Mouse (Mus musculus): ENCODE data around the gene Tmem255b. TPM values are rescaled to one million over a fixed set of nuclear protein-coding genes. Genes with fewer than 3 reads are reported as not detected.

Gene Tmem255b
- polyA plus RNA-seq, 1 experiment from 2014 or later = not detected

- no peak overlapping the region for H3K27ac ChIP-seq (ENCODE audit: low read depth)
- ATAC-seq (no peak), DNase-seq (no peak)
- H3K9ac ChIP-seq (replicated peaks) = no peak overlapping the region
- TF ChIP-seq EP300 (IDR thresholded peaks at IDR 0.05; ENCODE audit: low read depth) (no peak), CTCF (IDR thresholded peaks at IDR 0.05; ENCODE audit: low read depth) (no peak)
- H3K9me3 ChIP-seq (ENCODE audit: low read length) = no peaks in the 10 kb centered on the region
- no peaks in the 10 kb centered on the region for H3K27me3 ChIP-seq (ENCODE audit: insufficient read depth, low read length)
- WGBS (ENCODE audit: insufficient replicate concordance) = 66% methylated on average over 7 of the region's 7 CpGs
- H3K36me3 ChIP-seq (replicated peaks; ENCODE audit: insufficient read depth, low read length) = no peaks in the 10 kb centered on the region
- H3K4me1 ChIP-seq (ENCODE audit: insufficient read depth) = peaks cover 8% of the 10 kb centered on the region; the same call in 1 of the 2 replicates
- no peak overlapping the region for H3K4me3 ChIP-seq (ENCODE audit: low read depth, low read length)
- H3K4me2 ChIP-seq (ENCODE audit: low read depth, low read length) = no peak overlapping the region
Observed at GRCm38 (mm10) chr8:13465324-13465723, 30.3 kb downstream of the Tmem255b start.

GRCm38 (mm10) chr8:13466989-13467388 lies 32.0 kb downstream of the Tmem255b start:
- Histone ChIP-seq H3K36me3 (replicated peaks; ENCODE audit: insufficient read depth, low read length) (no peaks in the 10 kb centered on the region), H3K27ac (ENCODE audit: low read depth) (no peak overlapping the region), H3K9ac (replicated peaks) (no peak overlapping the region), H3K9me3 (ENCODE audit: low read length) (no peaks in the 10 kb centered on the region), H3K27me3 (ENCODE audit: insufficient read depth, low read length) (no peaks in the 10 kb centered on the region), H3K4me3 (ENCODE audit: low read depth, low read length) (no peak overlapping the region), H3K4me1 (ENCODE audit: insufficient read depth) (0 out of 2 replicates have a peak, but pooled peaks cover 3% of the 10 kb centered on the region), H3K4me2 (ENCODE audit: low read depth, low read length) (no peak overlapping the region)
- ATAC-seq = no peak
- no peak for DNase-seq
- peak; percentile 60 for TF ChIP-seq CTCF (IDR thresholded peaks at IDR 0.05; ENCODE audit: low read depth)
- TF ChIP-seq EP300 (IDR thresholded peaks at IDR 0.05; ENCODE audit: low read depth) = no peak
- WGBS (ENCODE audit: insufficient replicate concordance) = 62% methylated on average over 5 of the region's 5 CpGs

- Histone ChIP-seq H3K27ac (ENCODE audit: low read depth) (no peak overlapping the region), H3K9ac (replicated peaks) (no peak overlapping the region), H3K4me2 (ENCODE audit: low read depth, low read length) (no peak overlapping the region), H3K4me3 (ENCODE audit: low read depth, low read length) (no peak overlapping the region), H3K27me3 (ENCODE audit: insufficient read depth, low read length) (no peaks in the 10 kb centered on the region), H3K36me3 (replicated peaks; ENCODE audit: insufficient read depth, low read length) (no peaks in the 10 kb centered on the region), H3K4me1 (ENCODE audit: insufficient read depth) (no peaks in the 10 kb centered on the region), H3K9me3 (ENCODE audit: low read length) (no peaks in the 10 kb centered on the region)
- DNase-seq = no peak
- 77% methylated on average over 9 of the region's 9 CpGs for WGBS (ENCODE audit: insufficient replicate concordance)
- no peak for ATAC-seq
- no peak for TF ChIP-seq CTCF (IDR thresholded peaks at IDR 0.05; ENCODE audit: low read depth)
- TF ChIP-seq EP300 (IDR thresholded peaks at IDR 0.05; ENCODE audit: low read depth) = no peak
Observed at GRCm38 (mm10) chr8:13468737-13469136, 33.7 kb downstream of the Tmem255b start.

GRCm38 (mm10) chr8:13471484-13471883 lies 36.5 kb downstream of the Tmem255b start:
- 77% methylated on average over 11 of the region's 11 CpGs for WGBS (ENCODE audit: insufficient replicate concordance)

GRCm38 (mm10) chr8:13472284-13472683 lies 37.3 kb downstream of the Tmem255b start:
- no peak overlapping the region for H3K9ac ChIP-seq (replicated peaks)
- no peak overlapping the region for H3K27ac ChIP-seq (ENCODE audit: low read depth)
- H3K9me3 ChIP-seq (ENCODE audit: low read length) = no peaks in the 10 kb centered on the region
- H3K36me3 ChIP-seq (replicated peaks; ENCODE audit: insufficient read depth, low read length) = no peaks in the 10 kb centered on the region
- ATAC-seq = peak; percentile 95
- no peak for TF ChIP-seq CTCF (IDR thresholded peaks at IDR 0.05; ENCODE audit: low read depth)
- no peak for TF ChIP-seq EP300 (IDR thresholded peaks at IDR 0.05; ENCODE audit: low read depth)
- WGBS (ENCODE audit: insufficient replicate concordance) = 61% methylated on average over 7 of the region's 7 CpGs
- no peak overlapping the region for H3K4me2 ChIP-seq (ENCODE audit: low read depth, low read length)
- H3K4me3 ChIP-seq (ENCODE audit: low read depth, low read length) = no peak overlapping the region
- H3K4me1 ChIP-seq (ENCODE audit: insufficient read depth) = no peaks in the 10 kb centered on the region
- H3K27me3 ChIP-seq (ENCODE audit: insufficient read depth, low read length) = no peaks in the 10 kb centered on the region
- DNase-seq = peak; percentile 63

More at GRCm38 (mm10) chr8:13471484-13471883, 36.5 kb downstream of the Tmem255b start:
- TF ChIP-seq CTCF (IDR thresholded peaks at IDR 0.05; ENCODE audit: low read depth) (no peak), EP300 (IDR thresholded peaks at IDR 0.05; ENCODE audit: low read depth) (no peak)
- H3K36me3 ChIP-seq (replicated peaks; ENCODE audit: insufficient read depth, low read length) = no peaks in the 10 kb centered on the region
- DNase-seq (no peak), ATAC-seq (no peak)
- no peaks in the 10 kb centered on the region for H3K4me1 ChIP-seq (ENCODE audit: insufficient read depth)
- H3K27me3 ChIP-seq (ENCODE audit: insufficient read depth, low read length) = no peaks in the 10 kb centered on the region
- no peaks in the 10 kb centered on the region for H3K9me3 ChIP-seq (ENCODE audit: low read length)
- H3K27ac ChIP-seq (ENCODE audit: low read depth) = no peak overlapping the region
- H3K4me2 ChIP-seq (ENCODE audit: low read depth, low read length) = no peak overlapping the region
- no peak overlapping the region for H3K9ac ChIP-seq (replicated peaks)
- H3K4me3 ChIP-seq (ENCODE audit: low read depth, low read length) = no peak overlapping the region

- Histone ChIP-seq H3K4me1 (ENCODE audit: insufficient read depth) (no peaks in the 10 kb centered on the region), H3K9me3 (ENCODE audit: low read length) (no peaks in the 10 kb centered on the region), H3K27ac (ENCODE audit: low read depth) (no peak overlapping the region), H3K27me3 (ENCODE audit: insufficient read depth, low read length) (no peaks in the 10 kb centered on the region), H3K4me3 (ENCODE audit: low read depth, low read length) (no peak overlapping the region), H3K9ac (replicated peaks) (no peak overlapping the region), H3K4me2 (ENCODE audit: low read depth, low read length) (no peak overlapping the region), H3K36me3 (replicated peaks; ENCODE audit: insufficient read depth, low read length) (no peaks in the 10 kb centered on the region)
- TF ChIP-seq EP300 (IDR thresholded peaks at IDR 0.05; ENCODE audit: low read depth) (no peak), CTCF (IDR thresholded peaks at IDR 0.05; ENCODE audit: low read depth) (peak; percentile 27)
- 54% methylated on average over 9 of the region's 9 CpGs for whole genome bisulfite sequencing (ENCODE audit: insufficient replicate concordance)
- no peak for DNase-seq
- ATAC-seq = no peak
Observed at GRCm38 (mm10) chr8:13475892-13476291, 40.9 kb downstream of the Tmem255b start.

Data from liver, postnatal 0 days (tissue).